Comparison of ENCODE assay signal across 15 mouse cellular contexts in genomic region chr9:123139887-123140614, GRCm38 (mm10). TPM values are rescaled to one million over a fixed set of nuclear protein-coding genes. Genes with fewer than 3 reads are reported as not detected.
A peak's percentile ranks its signal among the peaks of the same experiment; 100 is the strongest.
DNase-seq lines count a peak whose midpoint lies in the region; ATAC-seq and TF ChIP-seq lines count a peak whose summit lies in the region.
"Had no signal": no experiment of that assay in that cellular context is flagged by ENCODE, and none has a peak within 500 bp of the region (broad histone marks: within the 10 kb centered on the region; RNA-seq: fewer than 3 reads in every experiment).

No protein-coding gene starts in this region.

- H3K4me1 ChIP-seq in hindbrain, postnatal 0 days (ENCODE audit: insufficient read depth, low read length) = no peaks in the 10 kb centered on the region
- H3K4me1 ChIP-seq in hindbrain, embryonic 10.5 days (replicated peaks) = no peaks in the 10 kb centered on the region
- peaks cover 23% of the 10 kb centered on the region for H3K4me1 ChIP-seq in lung, embryonic 15.5 days
- peaks cover 10% of the 10 kb centered on the region; the same call in 1 of the 2 replicates for H3K4me1 ChIP-seq in stomach, embryonic 14.5 days (ENCODE audit: control insufficient read depth, insufficient read depth, low read length)
- H3K4me1 ChIP-seq: forebrain, embryonic 10.5 days; heart, embryonic 10.5 days; liver, embryonic 12.5 days had no signal

- no peak for TF ChIP-seq CTCF in gastrocnemius, adult 2 months (IDR thresholded peaks at IDR 0.05)
- TF ChIP-seq CTCF in hindbrain, postnatal 0 days (IDR thresholded peaks at IDR 0.05; ENCODE audit: low read depth) = no peak

- H3K4me3 ChIP-seq in gastrocnemius, adult 2 months = no peak overlapping the region
- no peak overlapping the region for H3K4me3 ChIP-seq in hindbrain, postnatal 0 days (ENCODE audit: low read length)
- no peak overlapping the region for H3K4me3 ChIP-seq in hindbrain, embryonic 10.5 days
- no peak overlapping the region for H3K4me3 ChIP-seq in lung, embryonic 15.5 days
- no peak overlapping the region for H3K4me3 ChIP-seq in stomach, embryonic 14.5 days (ENCODE audit: low read depth, low read length)
- H3K4me3 ChIP-seq: forebrain, embryonic 10.5 days; heart, embryonic 10.5 days; liver, embryonic 12.5 days; myocyte had no signal

- no peaks in the 10 kb centered on the region for H3K9me3 ChIP-seq in hindbrain, postnatal 0 days (ENCODE audit: low read length)
- H3K9me3 ChIP-seq in hindbrain, embryonic 10.5 days = peaks cover 18% of the 10 kb centered on the region
- H3K9me3 ChIP-seq in lung, embryonic 15.5 days = no peaks in the 10 kb centered on the region; the same call in 1 of the 2 replicates
- peaks cover 10% of the 10 kb centered on the region; the same call in 1 of the 2 replicates for H3K9me3 ChIP-seq in stomach, embryonic 14.5 days (ENCODE audit: control insufficient read depth, low read depth, low read length)

- no peak overlapping the region for H3K9ac ChIP-seq in hindbrain, postnatal 0 days (replicated peaks; ENCODE audit: low read length)
- no peak overlapping the region for H3K9ac ChIP-seq in lung, embryonic 15.5 days
- H3K9ac ChIP-seq in stomach, embryonic 14.5 days (replicated peaks; ENCODE audit: low read depth, low read length) = no peak overlapping the region
- H3K9ac ChIP-seq: liver, embryonic 12.5 days had no signal

- no peak for ATAC-seq in hindbrain, postnatal 0 days
- ATAC-seq in lung, embryonic 15.5 days (ENCODE audit: borderline replicate concordance, extremely low read depth, low FRiP score, low TSS enrichment) = no peak
- ATAC-seq in stomach, embryonic 14.5 days (ENCODE audit: insufficient number of reproducible peaks, insufficient read depth, low FRiP score, low read depth) = no peak
- ATAC-seq: liver, embryonic 12.5 days had no signal

- peaks cover 26% of the 10 kb centered on the region for H3K36me3 ChIP-seq in hindbrain, postnatal 0 days (ENCODE audit: insufficient read depth, low read length)
- peaks cover 94% of the 10 kb centered on the region for H3K36me3 ChIP-seq in hindbrain, embryonic 10.5 days
- peaks cover 44% of the 10 kb centered on the region for H3K36me3 ChIP-seq in lung, embryonic 15.5 days
- H3K36me3 ChIP-seq in stomach, embryonic 14.5 days (ENCODE audit: control insufficient read depth, insufficient read depth, low read length) = peaks cover 30% of the 10 kb centered on the region

- DNase-seq in gastrocnemius, adult 2 months = no peak
- no peak for DNase-seq in gastrocnemius, postnatal 4 days (ENCODE audit: low spot score in 2 of 2)
- DNase-seq in hindbrain, postnatal 0 days (ENCODE audit: low spot score) = no peak
- DNase-seq in hindbrain, embryonic 10.5 days (ENCODE audit: low spot score) = no peak
- no peak for DNase-seq in lung, postnatal 25 days (ENCODE audit: low spot score)
- no peak for DNase-seq in frontal cortex, postnatal 36 days (ENCODE audit: low spot score in 2 of 2)
- DNase-seq: adrenal gland, adult 2 months; cerebellum, adult 9-11 months had no signal

- WGBS in hindbrain, postnatal 0 days = 69% methylated on average over 4 of the region's 4 CpGs
- 89% methylated on average over 4 of the region's 4 CpGs for WGBS in hindbrain, embryonic 10.5 days
- WGBS in lung, embryonic 15.5 days = 74% methylated on average over 4 of the region's 4 CpGs
- WGBS in stomach, embryonic 14.5 days = 87% methylated on average over 4 of the region's 4 CpGs

- H3K27me3 ChIP-seq in hindbrain, postnatal 0 days (ENCODE audit: insufficient read depth, low read length) = no peaks in the 10 kb centered on the region
- no peaks in the 10 kb centered on the region for H3K27me3 ChIP-seq in hindbrain, embryonic 10.5 days (ENCODE audit: insufficient read depth, poor library complexity, severe bottlenecking)
- no peaks in the 10 kb centered on the region for H3K27me3 ChIP-seq in lung, embryonic 15.5 days
- H3K27me3 ChIP-seq in stomach, embryonic 14.5 days (ENCODE audit: control insufficient read depth, insufficient read depth, low read length) = no peaks in the 10 kb centered on the region
- H3K27me3 ChIP-seq: liver, embryonic 12.5 days had no signal

- peak overlapping the region; percentile 74 for H3K27ac ChIP-seq in gastrocnemius, adult 2 months
- H3K27ac ChIP-seq in hindbrain, postnatal 0 days = peak overlapping the region; percentile 58; the same call in 1 of the 2 replicates
- H3K27ac ChIP-seq in hindbrain, embryonic 10.5 days = no peak overlapping the region
- H3K27ac ChIP-seq in lung, embryonic 15.5 days = peak overlapping the region; percentile 72
- H3K27ac ChIP-seq in stomach, embryonic 14.5 days (ENCODE audit: low read length) = peak overlapping the region; percentile 76; the same call in 1 of the 2 replicates
- H3K27ac ChIP-seq: forebrain, embryonic 10.5 days; heart, embryonic 10.5 days; liver, embryonic 12.5 days had no signal

- no peak overlapping the region for H3K4me2 ChIP-seq in hindbrain, postnatal 0 days (ENCODE audit: low read depth, low read length)
- no peak overlapping the region for H3K4me2 ChIP-seq in lung, embryonic 15.5 days
- no peak overlapping the region for H3K4me2 ChIP-seq in stomach, embryonic 14.5 days (replicated peaks; ENCODE audit: low read depth, low read length)
- H3K4me2 ChIP-seq: liver, embryonic 12.5 days had no signal

- intact Hi-C loops in gastrocnemius, adult 2 months (cut with DNase I) = no loop called here

RNA-seq across cellular contexts. Expression of gene Clec3b, which starts 10.7 kb away (rescaled TPM):
- 10 to 100 TPM; 33.5 to 50.2 TPM for total RNA-seq in gastrocnemius, adult 2 months (2021)
- 100 to 1,000 TPM; 207 to 229 TPM for total RNA-seq in gastrocnemius, postnatal 4 days (2021)
- total RNA-seq in hindbrain, postnatal 0 days (2014; rRNA removed) = 3.8 and 5.8 TPM in 2 replicates
- polyA plus RNA-seq in hindbrain, postnatal 0 days (2015; fragmentation: Nextera tagmentation; extraction: Ambion mirVana) = 5.6 and 6.9 TPM in 2 replicates
- polyA plus RNA-seq in hindbrain, embryonic 10.5 days (2016; fragmentation: Nextera tagmentation; extraction: Ambion mirVana) = 0.16 TPM in 1 of 2 replicates, not detected in the other
- polyA plus RNA-seq in lung, embryonic 15.5 days (2015; fragmentation: Nextera tagmentation; extraction: Ambion mirVana) = 1.7 and 3.1 TPM in 2 replicates
- 0.26 TPM in 1 of 2 replicates, not detected in the other for polyA plus RNA-seq in stomach, embryonic 14.5 days (2014; fragmentation: Nextera tagmentation; extraction: Ambion mirVana)
- total RNA-seq: megakaryocyte progenitor cell, adult 5-6 weeks had no signal
- polyA plus RNA-seq: forebrain, embryonic 10.5 days; heart, embryonic 10.5 days; liver, embryonic 12.5 days had no signal

RNA-seq across cellular contexts. Expression of gene Exosc7, which starts 27.0 kb away (rescaled TPM):
- total RNA-seq in gastrocnemius, adult 2 months (2021) = 10 to 100 TPM; 18.3 to 21.3 TPM
- 10 to 100 TPM; 29.9 to 33.8 TPM for total RNA-seq in gastrocnemius, postnatal 4 days (2021)
- total RNA-seq in hindbrain, postnatal 0 days (2014; rRNA removed) = 25.9 and 31.3 TPM in 2 replicates
- 57.5 and 64.5 TPM in 2 replicates for polyA plus RNA-seq in hindbrain, postnatal 0 days (2015; fragmentation: Nextera tagmentation; extraction: Ambion mirVana)
- polyA plus RNA-seq in hindbrain, embryonic 10.5 days (2016; fragmentation: Nextera tagmentation; extraction: Ambion mirVana) = 122 and 146 TPM in 2 replicates
- 117 and 124 TPM in 2 replicates for polyA plus RNA-seq in lung, embryonic 15.5 days (2015; fragmentation: Nextera tagmentation; extraction: Ambion mirVana)
- polyA plus RNA-seq in stomach, embryonic 14.5 days (2014; fragmentation: Nextera tagmentation; extraction: Ambion mirVana) = 123 and 133 TPM in 2 replicates

RNA-seq across cellular contexts. Expression of gene Zdhhc3, which starts 27.0 kb away (rescaled TPM):
- 10 to 100 TPM; 53.2 to 55.8 TPM for total RNA-seq in gastrocnemius, adult 2 months (2021)
- 10 to 100 TPM; 49.8 to 50.5 TPM for total RNA-seq in gastrocnemius, postnatal 4 days (2021)
- total RNA-seq in hindbrain, postnatal 0 days (2014; rRNA removed) = 82.9 and 91.6 TPM in 2 replicates
- polyA plus RNA-seq in hindbrain, postnatal 0 days (2015; fragmentation: Nextera tagmentation; extraction: Ambion mirVana) = 81.8 and 83.4 TPM in 2 replicates
- polyA plus RNA-seq in hindbrain, embryonic 10.5 days (2016; fragmentation: Nextera tagmentation; extraction: Ambion mirVana) = 76.8 and 83.4 TPM in 2 replicates
- polyA plus RNA-seq in lung, embryonic 15.5 days (2015; fragmentation: Nextera tagmentation; extraction: Ambion mirVana) = 70.2 and 73.1 TPM in 2 replicates
- 55.9 and 57.3 TPM in 2 replicates for polyA plus RNA-seq in stomach, embryonic 14.5 days (2014; fragmentation: Nextera tagmentation; extraction: Ambion mirVana)
